Mouse (Mus musculus) MEL (cell line): ENCODE results near the gene Srebf2. TPM values are rescaled to one million over a fixed set of nuclear protein-coding genes. Genes with fewer than 3 reads are reported as not detected.

ENCODE experiments used
- DNase-seq: peaks from one replicate; pipeline ENCODE4 v3.0.0; 2011; ENCODE audit warnings: low read depth, low spot score
- H3K27ac ChIP-seq: 2 replicates; pipeline ENCODE4 v1.5.1; 2012; ENCODE audit warnings: low read depth, mild to moderate bottlenecking, control low read depth, low read length, moderate library complexity; ENCODE audit not compliant: control insufficient read depth
- H3K27me3 ChIP-seq, 2 experiments: fragments of 150-350 bp in 1 of 2; sonication (generic) in 1 of 2; 2 replicates each; pipeline ENCODE4 v1.6.1; 2012; ENCODE audit warnings: low read length in 2 of 2, mild to moderate bottlenecking in 2 of 2, improper control_type of control experiment in 1 of 2, moderate library complexity in 1 of 2; ENCODE audit not compliant: insufficient read depth in 2 of 2, control insufficient read depth in 1 of 2
- H3K36me3 ChIP-seq, 2 experiments: 2 replicates each; pipeline ENCODE4 v1.6.1; 2012 to 2014; ENCODE audit warnings: low read length in 2 of 2, improper control_type of control experiment in 1 of 2, inconsistent platforms in 1 of 2, mild to moderate bottlenecking in 1 of 2; ENCODE audit not compliant: insufficient read depth in 2 of 2, control insufficient read depth in 1 of 2
- H3K4me1 ChIP-seq, 2 experiments: fragments of 150-350 bp in 1 of 2; sonication (generic) in 1 of 2; 2 replicates each; pipeline ENCODE4 v1.6.1; 2012; ENCODE audit warnings: low read length in 2 of 2, improper control_type of control experiment in 1 of 2, mild to moderate bottlenecking in 1 of 2; ENCODE audit not compliant: insufficient read depth in 2 of 2, control insufficient read depth in 1 of 2
- H3K4me3 ChIP-seq, 2 experiments: fragments of 150-350 bp in 1 of 2; sonication (generic) in 1 of 2; 2 replicates each; pipeline ENCODE4 v1.5.1; 2012; ENCODE audit warnings: low read depth in 2 of 2, low read length in 2 of 2, mild to moderate bottlenecking in 2 of 2, moderate library complexity in 2 of 2, control low read depth in 1 of 2, improper control_type of control experiment in 1 of 2; ENCODE audit not compliant: control insufficient read depth in 1 of 2, insufficient read depth in 1 of 2
- H3K79me2 ChIP-seq: 2 replicates; pipeline ENCODE4 v1.6.1; 2012; ENCODE audit warnings: mild to moderate bottlenecking, low read length, moderate library complexity; ENCODE audit not compliant: control insufficient read depth, poor library complexity, insufficient read depth
- H3K9ac ChIP-seq: 2 replicates; pipeline ENCODE4 v1.6.1; 2012; ENCODE audit warnings: low read depth, mild to moderate bottlenecking, control low read depth, low read length, moderate library complexity; ENCODE audit not compliant: control insufficient read depth, poor library complexity, severe bottlenecking
- H3K9me3 ChIP-seq: fragments of 150-350 bp; sonication (generic); replicated peaks from 2 replicates; pipeline ENCODE4 v1.6.1; 2012; ENCODE audit warnings: mild to moderate bottlenecking, low read length, improper control_type of control experiment, moderate library complexity; ENCODE audit not compliant: insufficient read depth
- CTCF ChIP-seq, 3 experiments: IDR thresholded peaks in 2 of 3; conservative IDR thresholded peaks in 1 of 3; 2 replicates each; pipeline ENCODE4 v1.5.1; 2011 to 2012; ENCODE audit warnings: low read length in 3 of 3, low read depth in 2 of 3, mild to moderate bottlenecking in 2 of 3, improper control_type of control experiment in 1 of 3, inconsistent platforms in 1 of 3, mixed read lengths in 1 of 3, moderate library complexity in 1 of 3; ENCODE audit not compliant: control insufficient read depth in 1 of 3, insufficient read depth in 1 of 3, poor library complexity in 1 of 3, severe bottlenecking in 1 of 3
- E2F4 ChIP-seq: IDR thresholded peaks from 2 replicates; pipeline ENCODE4 v1.6.1; 2011; ENCODE audit warnings: low read depth, low read length, improper control_type of control experiment, borderline replicate concordance
- ELF1 ChIP-seq: IDR thresholded peaks from 2 replicates; pipeline ENCODE4 v1.6.1; 2014; ENCODE audit warnings: low read depth, mild to moderate bottlenecking, inconsistent platforms, low read length, improper control_type of control experiment, moderate library complexity
- HCFC1 ChIP-seq: IDR thresholded peaks from 2 replicates; pipeline ENCODE4 v1.6.1; 2012; ENCODE audit warnings: low read depth, mild to moderate bottlenecking, inconsistent platforms, low read length, improper control_type of control experiment, moderate library complexity
- KAT2A ChIP-seq: conservative IDR thresholded peaks from 2 replicates; pipeline ENCODE4 v1.6.1; 2012; ENCODE audit warnings: low read depth, low read length, improper control_type of control experiment, inconsistent platforms
- MAFK ChIP-seq: IDR thresholded peaks from 2 replicates; pipeline ENCODE4 v1.6.1; 2011; ENCODE audit warnings: low read depth, mild to moderate bottlenecking, low read length, improper control_type of control experiment, borderline replicate concordance
- MAX ChIP-seq: IDR thresholded peaks from 2 replicates; pipeline ENCODE4 v1.6.1; 2011; ENCODE audit warnings: low read length, improper control_type of control experiment
- MEF2A ChIP-seq: IDR thresholded peaks from 2 replicates; pipeline ENCODE4 v1.6.1; 2014; ENCODE audit warnings: low read depth, mild to moderate bottlenecking, inconsistent platforms, low read length, improper control_type of control experiment; ENCODE audit not compliant: poor library complexity, insufficient replicate concordance, severe bottlenecking; ENCODE audit errors: extremely low read depth
- NELFE ChIP-seq: IDR thresholded peaks from 2 replicates; pipeline ENCODE4 v1.6.1; 2011; ENCODE audit warnings: low read depth, low read length, improper control_type of control experiment
- NRF1 ChIP-seq: IDR thresholded peaks from 2 replicates; pipeline ENCODE4 v1.6.1; 2014; ENCODE audit warnings: low read depth, mild to moderate bottlenecking, inconsistent platforms, low read length, improper control_type of control experiment, moderate library complexity; ENCODE audit not compliant: poor library complexity, insufficient read depth, severe bottlenecking
- POLR2A ChIP-seq, 2 experiments: IDR thresholded peaks; 2 replicates each; pipeline ENCODE4 v1.6.1; 2011 to 2012; ENCODE audit warnings: low read length in 2 of 2, mild to moderate bottlenecking in 2 of 2, control low read depth in 1 of 2, improper control_type of control experiment in 1 of 2, low read depth in 1 of 2, moderate library complexity in 1 of 2; ENCODE audit not compliant: control insufficient read depth in 1 of 2, insufficient read depth in 1 of 2, poor library complexity in 1 of 2
- POLR2AphosphoS2 ChIP-seq: IDR thresholded peaks from 2 replicates; pipeline ENCODE4 v1.6.1; 2011; ENCODE audit warnings: low read length, improper control_type of control experiment
- POLR2AphosphoS5 ChIP-seq: IDR thresholded peaks from 2 replicates; pipeline ENCODE4 v1.6.1; 2012; ENCODE audit warnings: low read depth, borderline replicate concordance, mild to moderate bottlenecking, inconsistent platforms, low read length, moderate library complexity, mixed read lengths
- RCOR1 ChIP-seq: IDR thresholded peaks from 2 replicates; pipeline ENCODE4 v1.6.1; 2012; ENCODE audit warnings: low read depth, mild to moderate bottlenecking, inconsistent platforms, low read length, improper control_type of control experiment
- TBP ChIP-seq: IDR thresholded peaks from 2 replicates; pipeline ENCODE4 v1.8.0; 2011; ENCODE audit warnings: low read depth, low read length, improper control_type of control experiment
- TCF12 ChIP-seq: IDR thresholded peaks from 2 replicates; pipeline ENCODE4 v1.6.1; 2014; ENCODE audit warnings: low read depth, mild to moderate bottlenecking, inconsistent platforms, low read length, improper control_type of control experiment, moderate library complexity
- UBTF ChIP-seq: IDR thresholded peaks from 2 replicates; pipeline ENCODE4 v1.6.1; 2012; ENCODE audit warnings: low read depth, mild to moderate bottlenecking, inconsistent platforms, low read length, improper control_type of control experiment, moderate library complexity, borderline replicate concordance; ENCODE audit not compliant: insufficient read depth
- USF2 ChIP-seq, 2 experiments: IDR thresholded peaks; 2 replicates each; pipeline ENCODE4 v1.6.1; 2011 to 2012; ENCODE audit warnings: improper control_type of control experiment in 2 of 2, low read length in 2 of 2, borderline replicate concordance in 1 of 2, inconsistent platforms in 1 of 2, low read depth in 1 of 2, mild to moderate bottlenecking in 1 of 2; ENCODE audit not compliant: insufficient read depth in 1 of 2
- ZC3H11A ChIP-seq: IDR thresholded peaks from 2 replicates; pipeline ENCODE4 v1.6.1; 2012; ENCODE audit warnings: low read depth, mild to moderate bottlenecking, inconsistent platforms, low read length, improper control_type of control experiment
- ZKSCAN1 ChIP-seq: IDR thresholded peaks from 2 replicates; pipeline ENCODE4 v1.6.1; 2012; ENCODE audit warnings: low read depth, mild to moderate bottlenecking, inconsistent platforms, low read length, improper control_type of control experiment, moderate library complexity
- ZMIZ1 ChIP-seq: IDR thresholded peaks from 2 replicates; pipeline ENCODE4 v1.6.1; 2012; ENCODE audit warnings: low read depth, mild to moderate bottlenecking, inconsistent platforms, low read length, improper control_type of control experiment, moderate library complexity
- ZNF384 ChIP-seq: IDR thresholded peaks from 2 replicates; pipeline ENCODE4 v1.6.1; 2012; ENCODE audit warnings: low read depth, mild to moderate bottlenecking, inconsistent platforms, low read length, improper control_type of control experiment
- polyA plus RNA-seq, 2 experiments: library from polyadenylated mRNA; stranded (reverse) in 1 of 2; unstranded in 1 of 2; fragments of >175 nt in 1 of 2; fragments of >200 nt in 1 of 2; gene quantifications; 2 replicates each; pipeline versions ENCODE4 v1.2.1 to v1.2.4; 2012; ENCODE audit warnings: low replicate concordance in 2 of 2, low read depth in 1 of 2; ENCODE audit not compliant: insufficient read length in 2 of 2, insufficient read depth in 1 of 2, missing spikeins in 1 of 2
- total RNA-seq: library from RNA; depleted of rRNA; stranded (reverse); fragments of 300-350 nt; gene quantifications from 2 replicates; pipeline ENCODE4 v1.2.3, GENCODE M21; 2012

Srebf2 gene
- total and polyA plus RNA-seq, 3 experiments, result 40.5 to 161 TPM; not detected in 1

GRCm38 (mm10) chr15:82172648-82173047 lies 25.7 kb downstream of the Srebf2 start:
- H3K4me3 ChIP-seq, result no peak overlapping the region
- no peak overlapping the region for H3K27ac ChIP-seq
- H3K27me3 ChIP-seq, result no peaks in the 10 kb centered on the region
- peaks cover 0 to 14% of the 10 kb centered on the region in 2 experiments; a peak in 2 of 4 replicates for H3K36me3 ChIP-seq
- peaks cover 3% of the 10 kb centered on the region for H3K79me2 ChIP-seq
- DNase-seq, result no peak
- TF ChIP-seq CTCF (IDR thresholded peaks at IDR 0.05 in 2 of 3, conservative IDR thresholded peaks at IDR 0.05 in 1 of 3; ENCODE audit: control insufficient read depth in 1 of 3, insufficient read depth in 1 of 3, low read depth in 2 of 3, low read length in 3 of 3, poor library complexity in 1 of 3, severe bottlenecking in 1 of 3) (no peak), HCFC1 (no peak), MAX (no peak), RCOR1 (no peak), MEF2A (no peak), ELF1 (no peak)
- H3K4me1 ChIP-seq, result no peaks in the 10 kb centered on the region
- H3K9me3 ChIP-seq, result no peaks in the 10 kb centered on the region
- H3K9ac ChIP-seq, result no peak overlapping the region

GRCm38 (mm10) chr15:82175091-82175490 lies 28.1 kb downstream of the Srebf2 start:
- no peaks in the 10 kb centered on the region for H3K9me3 ChIP-seq
- no peaks in the 10 kb centered on the region for H3K27me3 ChIP-seq
- no peak overlapping the region for H3K4me3 ChIP-seq
- H3K36me3 ChIP-seq, result peaks cover 0 to 20% of the 10 kb centered on the region in 2 experiments; a peak in 2 of 4 replicates
- H3K4me1 ChIP-seq, result no peaks in the 10 kb centered on the region
- no peak for TF ChIP-seq POLR2AphosphoS2
- no peak for TF ChIP-seq E2F4
- TF ChIP-seq MAX, result no peak
- TF ChIP-seq MAFK, result no peak
- TF ChIP-seq POLR2A (IDR thresholded peaks at IDR 0.05; ENCODE audit: control insufficient read depth in 1 of 2, insufficient read depth in 1 of 2, low read depth in 1 of 2, low read length in 2 of 2, poor library complexity in 1 of 2), result no peak
- no peak for TF ChIP-seq ZC3H11A
- TF ChIP-seq ZNF384, result no peak
- no peak for TF ChIP-seq MEF2A
- TF ChIP-seq, all 39 proteins: peak for 0
- Histone ChIP-seq H3K9ac (no peak overlapping the region), H3K79me2 (no peaks in the 10 kb centered on the region), H3K27ac (no peak overlapping the region)
- no peak for DNase-seq

DNA sequence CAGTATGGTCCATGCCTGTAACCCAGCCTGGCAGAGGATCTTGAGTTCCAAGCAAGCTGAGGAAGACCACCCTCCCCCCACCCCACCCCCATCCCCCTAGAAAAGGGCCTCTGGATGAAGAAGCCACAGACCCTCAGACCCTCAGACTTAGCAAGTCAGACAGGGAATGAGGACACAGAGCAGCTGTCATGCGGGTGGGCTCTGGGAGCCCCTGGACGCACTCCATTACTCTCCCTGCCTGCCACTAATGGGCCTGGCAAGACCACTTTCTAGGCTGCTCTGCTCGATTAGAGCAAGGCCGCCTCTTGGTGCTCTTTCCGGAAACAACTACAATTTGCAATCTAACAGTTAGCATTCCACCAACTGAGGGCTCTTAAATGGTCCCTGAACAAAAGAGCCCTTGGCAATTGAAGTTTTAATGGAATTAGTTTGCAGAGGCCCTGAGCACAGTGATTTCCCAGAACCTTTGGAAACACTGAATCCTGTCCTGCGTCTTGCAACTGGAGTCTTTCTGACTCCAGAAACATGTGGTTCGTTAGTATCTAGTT lies 30.8 kb downstream of the Srebf2 start:
- no peak overlapping the region for H3K9ac ChIP-seq
- no peaks in the 10 kb centered on the region for H3K27me3 ChIP-seq
- DNase-seq, result no peak
- H3K79me2 ChIP-seq, result no peaks in the 10 kb centered on the region
- H3K4me3 ChIP-seq, result no peak overlapping the region
- H3K9me3 ChIP-seq, result no peaks in the 10 kb centered on the region
- H3K36me3 ChIP-seq, result peaks cover 0 to 23% of the 10 kb centered on the region in 2 experiments; a peak in 2 of 4 replicates
- H3K4me1 ChIP-seq, result no peaks in the 10 kb centered on the region
- H3K27ac ChIP-seq, result no peak overlapping the region
- no peak for TF ChIP-seq TCF12
- TF ChIP-seq POLR2AphosphoS5, result no peak
- TF ChIP-seq UBTF, result no peak
- TF ChIP-seq KAT2A, result no peak
- no peak for TF ChIP-seq E2F4
- TF ChIP-seq NELFE, result no peak
- no peak for TF ChIP-seq USF2 (IDR thresholded peaks at IDR 0.05; ENCODE audit: borderline replicate concordance in 1 of 2, insufficient read depth in 1 of 2, low read depth in 1 of 2, low read length in 2 of 2)
- no peak for TF ChIP-seq NRF1
- no peak for TF ChIP-seq ZMIZ1
- no peak for TF ChIP-seq POLR2AphosphoS2
- TF ChIP-seq HCFC1, result no peak
- no peak for TF ChIP-seq ZKSCAN1
- TF ChIP-seq TBP, result no peak
- TF ChIP-seq MAFK, result no peak
- no peak for TF ChIP-seq MEF2A
- no peak for TF ChIP-seq CTCF (IDR thresholded peaks at IDR 0.05 in 2 of 3, conservative IDR thresholded peaks at IDR 0.05 in 1 of 3; ENCODE audit: control insufficient read depth in 1 of 3, insufficient read depth in 1 of 3, low read depth in 2 of 3, low read length in 3 of 3, poor library complexity in 1 of 3, severe bottlenecking in 1 of 3)
- TF ChIP-seq ELF1, result no peak
